Mouse (Mus musculus): ENCODE data around the gene Apbb1ip. TPM values are rescaled to one million over a fixed set of nuclear protein-coding genes. Genes with fewer than 3 reads are reported as not detected.
"Not testable (repeated sequence)": the region's sequence is repeated elsewhere in the genome, so short reads cannot be mapped to it uniquely, and the experiment has no call there.

Gene Apbb1ip
- polyA plus RNA-seq, 1 experiment from 2014 or later, result 0.55 TPM

DNA sequence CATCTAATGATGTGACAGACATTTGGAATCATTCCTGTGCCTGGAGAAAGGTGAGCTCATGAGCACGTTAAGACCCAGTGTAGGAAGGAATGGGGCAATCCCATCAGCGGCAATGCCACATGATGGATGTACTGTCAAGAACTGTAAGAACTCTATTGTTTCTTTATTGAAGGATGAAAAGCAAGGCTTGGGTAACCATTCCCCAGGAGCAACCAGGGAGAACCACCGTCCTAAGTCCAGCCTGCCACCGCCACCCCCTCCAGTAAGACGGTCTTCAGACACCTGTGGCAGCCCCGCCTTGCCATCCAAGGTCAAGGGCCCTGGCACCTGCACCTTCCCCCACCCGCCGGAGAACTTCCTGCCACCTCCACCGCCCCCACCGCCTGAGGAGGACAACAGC lies 100.7 kb downstream of the Apbb1ip start:
- no peak for DNase-seq (ENCODE audit: low spot score, missing footprints)
- H3K9me3 ChIP-seq (ENCODE audit: control insufficient read depth, low read length), result no peaks in the 10 kb centered on the region
- 61% methylated on average over 10 of the region's 10 CpGs for WGBS

DNA sequence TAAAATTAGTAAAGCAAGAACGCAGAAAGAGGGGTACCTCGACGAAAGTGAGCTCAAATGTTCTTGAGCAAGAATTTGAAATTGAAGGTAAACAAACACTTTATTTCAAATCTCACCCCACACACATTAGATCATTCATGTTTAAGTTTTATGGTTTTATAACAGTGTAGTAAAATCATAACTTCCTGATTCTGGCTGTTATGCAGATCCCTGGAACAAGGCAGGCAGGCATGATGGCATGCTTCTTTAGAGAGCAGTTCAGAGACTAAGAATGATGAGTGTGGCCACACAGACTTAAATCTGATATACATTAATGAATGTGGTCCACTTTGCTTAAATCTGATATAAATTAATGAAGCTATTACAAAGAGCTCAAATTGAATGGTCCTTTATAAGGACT lies 102.7 kb downstream of the Apbb1ip start:
- Histone ChIP-seq H3K9me3 (ENCODE audit: control insufficient read depth, low read length) (no peaks in the 10 kb centered on the region), H3K4me3 (ENCODE audit: low read depth, low read length) (no peak overlapping the region), H3K4me1 (ENCODE audit: control insufficient read depth, insufficient read depth, low read length) (no peaks in the 10 kb centered on the region), H3K4me2 (no peak overlapping the region), H3K36me3 (ENCODE audit: control insufficient read depth, insufficient read depth, low read length) (no peaks in the 10 kb centered on the region), H3K9ac (ENCODE audit: low read length) (no peak overlapping the region), H3K27me3 (ENCODE audit: control insufficient read depth, insufficient read depth, low read length) (no peaks in the 10 kb centered on the region), H3K27ac (ENCODE audit: low read depth, low read length) (no peak overlapping the region)
- ATAC-seq (ENCODE audit: low FRiP score), result no peak
- no peak for DNase-seq (ENCODE audit: low spot score, missing footprints)
- WGBS, result 93% methylated on average over 3 of the region's 3 CpGs

More for the DNA sequence above, 100.7 kb downstream of the Apbb1ip start:
- Histone ChIP-seq H3K4me3 (ENCODE audit: low read depth, low read length) (no peak overlapping the region), H3K4me2 (no peak overlapping the region), H3K36me3 (ENCODE audit: control insufficient read depth, insufficient read depth, low read length) (no peaks in the 10 kb centered on the region), H3K27ac (ENCODE audit: low read depth, low read length) (no peak overlapping the region), H3K27me3 (ENCODE audit: control insufficient read depth, insufficient read depth, low read length) (no peaks in the 10 kb centered on the region), H3K4me1 (ENCODE audit: control insufficient read depth, insufficient read depth, low read length) (no peaks in the 10 kb centered on the region), H3K9ac (ENCODE audit: low read length) (no peak overlapping the region)
- ATAC-seq (ENCODE audit: low FRiP score), result no peak

DNA sequence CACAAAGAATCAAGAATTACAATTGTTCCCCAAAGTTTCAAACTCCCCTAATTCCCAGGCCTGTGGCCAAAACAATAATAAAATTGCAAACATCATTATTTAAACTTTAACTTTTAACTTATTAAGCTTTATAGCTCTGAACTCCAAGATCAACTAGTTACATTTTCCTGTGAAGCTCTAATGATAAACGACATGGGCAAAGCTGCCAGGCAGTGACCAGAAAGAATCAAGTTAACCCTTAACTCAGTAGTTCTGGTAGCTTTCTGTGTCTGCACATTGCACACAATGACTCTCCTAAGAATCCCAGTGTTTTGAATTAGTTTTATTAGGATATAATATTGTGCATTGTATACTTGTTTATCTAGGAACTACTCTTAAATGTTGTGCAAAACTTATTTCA lies 104.9 kb downstream of the Apbb1ip start:
- H3K27me3 ChIP-seq (ENCODE audit: control insufficient read depth, insufficient read depth, low read length), result no peaks in the 10 kb centered on the region
- ATAC-seq (ENCODE audit: low FRiP score), result no peak
- DNase-seq (ENCODE audit: low spot score, missing footprints), result no peak
- H3K4me1 ChIP-seq (ENCODE audit: control insufficient read depth, insufficient read depth, low read length), result no peaks in the 10 kb centered on the region
- WGBS, result 66% methylated on average over 1 of the region's 1 CpGs
- H3K4me2 ChIP-seq, result no peak overlapping the region
- H3K36me3 ChIP-seq (ENCODE audit: control insufficient read depth, insufficient read depth, low read length), result no peaks in the 10 kb centered on the region
- H3K4me3 ChIP-seq (ENCODE audit: low read depth, low read length), result no peak overlapping the region
- H3K9ac ChIP-seq (ENCODE audit: low read length), result no peak overlapping the region
- no peaks in the 10 kb centered on the region for H3K9me3 ChIP-seq (ENCODE audit: control insufficient read depth, low read length)
- no peak overlapping the region for H3K27ac ChIP-seq (ENCODE audit: low read depth, low read length)

DNA sequence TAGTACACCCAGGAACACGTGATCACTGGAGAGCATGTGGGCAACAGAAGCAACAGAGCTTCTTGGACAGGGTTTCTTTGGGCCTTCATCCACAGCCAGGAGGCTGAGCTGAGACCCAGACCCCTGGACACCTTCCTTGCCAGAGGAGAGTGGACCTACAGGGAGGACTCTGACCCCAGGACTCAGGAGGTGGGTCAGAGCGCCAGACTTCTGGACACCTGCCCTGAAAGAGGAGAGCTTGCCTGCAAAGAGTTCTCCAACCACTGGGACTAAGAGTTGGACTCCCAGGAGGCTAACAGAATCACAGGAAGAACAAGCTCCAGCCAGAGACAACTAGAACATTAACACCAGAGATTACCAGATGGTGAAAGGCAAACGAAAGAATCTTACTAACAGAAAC lies 106.8 kb downstream of the Apbb1ip start:
- not testable (repeated sequence) for H3K4me2 ChIP-seq; H3K9me3 ChIP-seq (ENCODE audit: control insufficient read depth, low read length); H3K9ac ChIP-seq (ENCODE audit: low read length); H3K27me3 ChIP-seq (ENCODE audit: control insufficient read depth, insufficient read depth, low read length); H3K36me3 ChIP-seq (ENCODE audit: control insufficient read depth, insufficient read depth, low read length); DNase-seq (ENCODE audit: low spot score, missing footprints); H3K4me3 ChIP-seq (ENCODE audit: low read depth, low read length); H3K27ac ChIP-seq (ENCODE audit: low read depth, low read length); H3K4me1 ChIP-seq (ENCODE audit: control insufficient read depth, insufficient read depth, low read length); ATAC-seq (ENCODE audit: low FRiP score)
- 91% methylated on average over 3 of the region's 3 CpGs for WGBS

DNA sequence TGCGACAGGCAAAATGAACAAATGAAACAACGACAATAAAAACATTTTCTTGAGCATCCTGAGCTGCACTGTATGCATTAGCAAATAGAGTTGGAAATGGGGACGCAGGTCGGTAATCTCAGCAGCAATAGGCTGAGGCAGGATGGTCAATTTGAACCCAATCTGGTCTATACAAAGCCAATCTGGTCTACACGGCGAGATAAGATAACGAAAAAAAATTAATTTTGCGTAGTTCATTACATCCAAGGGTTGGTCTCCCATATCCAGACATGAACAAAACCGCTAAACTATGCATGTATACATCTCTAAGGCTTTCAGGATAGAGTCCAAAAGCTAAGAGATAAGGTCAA lies 121.0 kb downstream of the Apbb1ip start:
- Histone ChIP-seq H3K4me3 (ENCODE audit: low read depth, low read length) (peak overlapping the region; percentile 71), H3K27ac (ENCODE audit: low read depth, low read length) (peak overlapping the region; percentile 67), H3K27me3 (ENCODE audit: control insufficient read depth, insufficient read depth, low read length) (no peaks in the 10 kb centered on the region), H3K9me3 (ENCODE audit: control insufficient read depth, low read length) (no peaks in the 10 kb centered on the region), H3K9ac (ENCODE audit: low read length) (peak overlapping the region; percentile 82), H3K4me1 (ENCODE audit: control insufficient read depth, insufficient read depth, low read length) (no peaks in the 10 kb centered on the region), H3K4me2 (peak overlapping the region; percentile 58), H3K36me3 (ENCODE audit: control insufficient read depth, insufficient read depth, low read length) (no peaks in the 10 kb centered on the region)
- 22% methylated on average over 9 of the region's 9 CpGs for WGBS
- ATAC-seq (ENCODE audit: low FRiP score), result no peak; the same call in 1 of the 2 replicates
- no peak for DNase-seq (ENCODE audit: low spot score, missing footprints)

DNA sequence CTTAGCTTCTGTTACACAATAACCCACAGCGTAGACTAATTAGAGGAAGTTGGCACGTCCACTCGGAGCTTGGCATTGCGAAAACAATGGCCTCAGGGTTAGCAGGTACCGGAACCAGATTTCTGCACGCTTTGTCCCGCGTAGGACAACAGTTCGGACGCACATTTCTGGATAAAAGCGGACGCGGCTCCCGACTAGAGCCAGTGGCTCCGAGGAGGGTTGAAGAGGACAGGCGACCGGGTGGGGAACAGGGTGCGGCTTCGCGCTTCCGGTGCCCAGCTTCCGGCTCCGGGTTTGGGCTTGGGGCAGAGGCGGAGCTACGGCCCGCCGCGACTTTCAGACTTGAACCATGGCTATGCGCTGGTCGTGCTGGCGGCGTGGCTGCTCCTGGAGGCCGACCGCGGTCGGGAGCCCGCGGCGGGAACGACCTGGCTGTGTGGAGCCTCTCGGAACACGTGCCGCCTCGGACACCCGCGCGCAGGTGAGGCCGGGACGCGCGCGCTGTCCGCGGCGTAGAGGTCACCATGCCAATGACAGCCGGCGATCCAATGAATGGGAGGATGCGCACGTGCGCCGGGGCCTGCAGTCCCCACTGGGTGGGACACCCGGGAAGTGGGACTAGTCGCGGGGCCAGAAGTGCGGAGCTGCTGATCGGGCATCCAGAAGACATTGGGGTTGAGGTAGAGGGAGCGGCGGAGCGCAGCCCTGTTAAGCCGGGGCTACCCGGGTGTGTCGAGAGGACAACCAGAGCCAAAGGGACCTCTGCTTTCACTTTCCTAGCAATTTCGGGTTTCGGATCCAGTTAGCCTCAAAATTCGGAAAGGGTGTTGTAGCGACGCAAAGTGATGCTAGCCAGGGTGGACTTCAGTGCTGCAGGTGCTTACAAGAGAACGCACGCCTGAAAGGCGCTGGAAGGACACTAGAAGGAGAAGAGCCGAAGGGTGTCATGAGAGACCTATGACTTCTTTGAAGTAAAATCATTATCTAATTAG lies 121.7 kb downstream of the Apbb1ip start, which contains the start of gene Pdss1:
TSS of gene Pdss1 (plus strand) at position 241 of the 992 bp plus-strand sequence.
- peak within 1 kb of the TSS; percentile 67 for H3K27ac ChIP-seq (ENCODE audit: low read depth, low read length)
- peak; percentile 99 for ATAC-seq (ENCODE audit: low FRiP score)

DNA sequence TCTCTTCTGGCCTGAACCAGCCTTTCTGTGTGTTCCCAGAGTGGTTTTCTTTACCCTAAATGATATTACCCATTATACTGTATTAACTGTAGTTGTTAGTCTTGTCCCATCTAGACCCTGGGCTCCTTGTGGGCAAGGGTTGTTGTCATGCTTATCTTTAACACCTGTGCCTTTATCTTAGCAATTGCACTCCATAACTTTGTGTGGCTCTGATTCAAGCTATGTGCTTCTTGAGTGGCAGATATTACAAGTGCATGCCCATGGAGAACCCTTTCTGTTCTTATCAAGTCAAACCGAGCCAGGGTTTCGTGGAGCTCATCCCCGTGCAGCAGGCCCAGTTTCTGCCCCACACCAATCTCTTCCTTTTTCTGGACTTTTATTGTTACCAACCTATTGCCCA lies 130.1 kb downstream of the Apbb1ip start:
- H3K27me3 ChIP-seq (ENCODE audit: control insufficient read depth, insufficient read depth, low read length), result no peaks in the 10 kb centered on the region
- ATAC-seq (ENCODE audit: low FRiP score) (no peak), DNase-seq (ENCODE audit: low spot score, missing footprints) (no peak)
- no peaks in the 10 kb centered on the region for H3K4me1 ChIP-seq (ENCODE audit: control insufficient read depth, insufficient read depth, low read length)
- WGBS, result 94% methylated on average over 3 of the region's 3 CpGs
- 0 out of 2 replicates have a peak, but pooled peaks cover 5% of the 10 kb centered on the region for H3K36me3 ChIP-seq (ENCODE audit: control insufficient read depth, insufficient read depth, low read length)
- H3K4me3 ChIP-seq (ENCODE audit: low read depth, low read length), result no peak overlapping the region
- H3K9ac ChIP-seq (ENCODE audit: low read length), result no peak overlapping the region
- no peak overlapping the region for H3K4me2 ChIP-seq
- H3K27ac ChIP-seq (ENCODE audit: low read depth, low read length), result no peak overlapping the region
- H3K9me3 ChIP-seq (ENCODE audit: control insufficient read depth, low read length), result no peaks in the 10 kb centered on the region

More for the DNA sequence above, 121.7 kb downstream of the Apbb1ip start, which contains the start of gene Pdss1:
- Histone ChIP-seq H3K9me3 (ENCODE audit: control insufficient read depth, low read length) (no peaks in the 10 kb centered on the region), H3K4me3 (ENCODE audit: low read depth, low read length) (peak within 1 kb of the TSS; percentile 71), H3K9ac (ENCODE audit: low read length) (peak within 1 kb of the TSS; percentile 82), H3K27me3 (ENCODE audit: control insufficient read depth, insufficient read depth, low read length) (no peaks in the 10 kb centered on the region), H3K4me2 (peak within 1 kb of the TSS; percentile 58), H3K36me3 (ENCODE audit: control insufficient read depth, insufficient read depth, low read length) (no peaks in the 10 kb centered on the region), H3K4me1 (ENCODE audit: control insufficient read depth, insufficient read depth, low read length) (no peaks in the 10 kb centered on the region)
- WGBS, result under 1% methylated on average over 81 of the region's 81 CpGs
- DNase-seq (ENCODE audit: low spot score, missing footprints), result peak; percentile 97

DNA sequence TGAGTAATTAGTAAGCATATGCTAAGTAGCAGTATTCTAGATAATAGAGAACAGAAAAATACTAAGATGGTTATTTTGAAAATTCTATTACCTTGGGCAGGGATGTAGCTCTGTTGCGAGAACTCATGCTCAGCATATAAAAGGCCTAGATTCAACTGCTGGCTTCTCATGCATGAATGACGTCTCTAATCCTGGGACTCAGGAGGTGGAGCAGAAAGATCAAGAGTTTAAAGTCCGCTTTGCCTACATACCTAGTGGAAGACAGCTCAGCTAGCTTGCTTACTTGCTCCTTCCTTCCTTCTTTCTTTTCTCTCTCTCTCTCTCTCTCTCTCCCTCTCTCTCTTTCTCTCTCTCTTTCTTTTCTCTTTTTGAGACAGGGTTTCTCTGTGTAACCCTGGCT lies 140.5 kb downstream of the Apbb1ip start:
- 64% methylated on average over 3 of the region's 3 CpGs for WGBS

DNA sequence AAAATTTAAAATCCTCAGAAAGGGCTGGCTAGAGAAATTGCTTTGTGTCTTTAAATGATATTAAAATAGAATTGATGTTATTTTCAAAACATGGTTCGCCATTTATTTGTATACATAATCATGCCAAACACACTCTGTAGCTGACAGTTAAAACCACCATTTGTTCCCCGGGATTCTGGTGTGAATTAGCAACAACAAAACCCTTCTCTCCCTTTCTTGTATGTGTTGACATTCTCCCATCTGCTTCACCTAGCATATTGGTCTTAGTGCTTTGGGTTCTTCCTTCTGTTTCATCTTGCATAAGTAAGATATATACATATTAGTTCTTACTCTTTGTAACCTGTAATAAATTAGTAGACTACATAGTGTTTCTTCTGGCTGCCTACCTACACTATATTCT lies 144.8 kb downstream of the Apbb1ip start:
- Histone ChIP-seq H3K4me1 (ENCODE audit: control insufficient read depth, insufficient read depth, low read length) (no peaks in the 10 kb centered on the region), H3K9me3 (ENCODE audit: control insufficient read depth, low read length) (no peaks in the 10 kb centered on the region), H3K4me2 (no peak overlapping the region), H3K36me3 (ENCODE audit: control insufficient read depth, insufficient read depth, low read length) (peaks cover 6% of the 10 kb centered on the region), H3K27me3 (ENCODE audit: control insufficient read depth, insufficient read depth, low read length) (no peaks in the 10 kb centered on the region), H3K9ac (ENCODE audit: low read length) (no peak overlapping the region), H3K27ac (ENCODE audit: low read depth, low read length) (no peak overlapping the region), H3K4me3 (ENCODE audit: low read depth, low read length) (no peak overlapping the region)
- 93% methylated on average over 2 of the region's 2 CpGs for WGBS
- no peak for ATAC-seq (ENCODE audit: low FRiP score)
- DNase-seq (ENCODE audit: low spot score, missing footprints), result no peak

More for the DNA sequence above, 140.5 kb downstream of the Apbb1ip start:
- Histone ChIP-seq H3K4me1 (ENCODE audit: control insufficient read depth, insufficient read depth, low read length) (no peaks in the 10 kb centered on the region), H3K27me3 (ENCODE audit: control insufficient read depth, insufficient read depth, low read length) (no peaks in the 10 kb centered on the region), H3K27ac (ENCODE audit: low read depth, low read length) (no peak overlapping the region), H3K9me3 (ENCODE audit: control insufficient read depth, low read length) (no peaks in the 10 kb centered on the region), H3K36me3 (ENCODE audit: control insufficient read depth, insufficient read depth, low read length) (peaks cover 6% of the 10 kb centered on the region), H3K4me2 (no peak overlapping the region), H3K4me3 (ENCODE audit: low read depth, low read length) (no peak overlapping the region), H3K9ac (ENCODE audit: low read length) (no peak overlapping the region)
- ATAC-seq (ENCODE audit: low FRiP score) (no peak), DNase-seq (ENCODE audit: low spot score, missing footprints) (no peak)

All from midbrain, embryonic 11.5 days (tissue).